Mouse (Mus musculus): ENCODE measurements around the gene Fbp2. TPM values are rescaled to one million over a fixed set of nuclear protein-coding genes. Genes with fewer than 3 reads are reported as not detected.

Gene Fbp2
- polyA plus RNA-seq, 1 experiment, result 35.3 TPM

DNA sequence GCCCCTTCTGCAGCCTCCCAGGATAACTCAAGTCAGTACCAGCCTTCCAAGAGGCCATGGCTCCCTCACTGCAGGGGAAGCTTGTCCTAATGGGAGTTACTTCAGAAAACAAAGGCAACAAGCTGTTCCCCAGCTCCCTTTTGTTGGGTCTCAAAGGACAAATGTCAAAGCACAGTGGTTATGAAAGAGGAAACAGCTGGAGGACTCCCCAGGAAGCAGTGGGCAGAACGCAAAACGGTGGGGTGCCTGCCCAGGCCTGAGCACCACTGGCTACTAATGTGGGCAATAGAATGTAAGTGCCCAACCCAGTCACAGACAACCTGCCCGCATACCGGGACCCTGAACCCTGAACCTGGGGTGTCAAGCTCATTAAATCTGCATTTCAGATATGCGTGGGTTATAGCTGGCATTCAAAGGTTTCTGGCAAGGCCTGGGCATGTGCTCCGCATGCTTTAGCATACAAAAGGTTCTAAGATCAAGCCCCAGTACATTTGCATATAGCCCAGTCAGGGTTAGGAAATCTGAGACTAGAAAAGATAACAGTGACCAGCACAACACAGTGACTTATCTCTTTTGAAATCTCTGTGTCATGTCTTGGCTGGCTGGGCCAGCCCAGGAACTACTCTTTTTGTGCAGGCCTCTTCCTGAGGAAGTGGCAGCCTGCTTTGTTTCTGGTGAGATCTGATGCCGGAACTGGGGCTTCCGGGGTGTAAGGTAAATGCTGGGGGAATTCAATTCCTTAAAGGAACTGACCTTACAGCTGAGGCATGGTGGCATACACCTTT lies 21.8 kb upstream of the Fbp2 start:
- Histone ChIP-seq H3K27ac (ENCODE audit: insufficient read depth, low read depth, low read length) (0 out of 2 replicates have a peak overlapping the region, but pooled peaks have one; percentile 31), H3K4me1 (ENCODE audit: control insufficient read depth, insufficient read depth, low read length) (peaks cover 39% of the 10 kb centered on the region; the same call in 1 of the 2 replicates), H3K36me3 (ENCODE audit: control insufficient read depth, insufficient read depth, low read length) (no peaks in the 10 kb centered on the region; the same call in 1 of the 2 replicates), H3K27me3 (replicated peaks; ENCODE audit: control insufficient read depth, insufficient read depth, low read length) (no peaks in the 10 kb centered on the region), H3K4me3 (ENCODE audit: insufficient read depth, low read depth, low read length) (no peak overlapping the region)
- TF ChIP-seq CTCF (conservative IDR thresholded peaks at IDR 0.05; ENCODE audit: insufficient read depth, insufficient read length, low read depth, low read length), result no peak
- TF ChIP-seq POLR2A (IDR thresholded peaks at IDR 0.05; ENCODE audit: low read depth, low read length), result no peak
- DNase-seq, result peak; percentile 41
- 34% methylated on average over 8 of the region's 8 CpGs for WGBS

DNA sequence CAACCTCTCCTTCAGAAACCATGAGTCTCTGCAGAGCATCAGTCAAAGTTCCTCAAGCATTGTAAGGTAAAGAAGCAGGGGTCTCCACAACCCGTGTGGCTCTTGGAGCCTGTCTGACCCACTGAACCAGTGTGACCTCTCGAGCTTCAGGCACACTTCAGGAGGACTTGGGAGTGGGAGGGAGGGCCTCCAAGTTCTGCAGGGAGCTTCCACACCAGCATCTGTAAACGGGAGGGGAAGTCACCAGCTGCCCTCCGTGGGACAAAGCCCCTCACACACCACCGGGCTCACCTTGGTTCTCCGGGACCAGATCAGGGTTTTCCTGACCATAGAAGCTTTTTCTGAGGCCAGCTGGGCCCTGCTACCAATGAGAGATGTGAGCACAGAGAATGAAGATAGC lies 21.2 kb upstream of the Fbp2 start:
- no peaks in the 10 kb centered on the region; the same call in 1 of the 2 replicates for H3K36me3 ChIP-seq (ENCODE audit: control insufficient read depth, insufficient read depth, low read length)
- H3K4me3 ChIP-seq (ENCODE audit: insufficient read depth, low read depth, low read length), result no peak overlapping the region
- no peak for TF ChIP-seq CTCF (conservative IDR thresholded peaks at IDR 0.05; ENCODE audit: insufficient read depth, insufficient read length, low read depth, low read length)
- TF ChIP-seq POLR2A (IDR thresholded peaks at IDR 0.05; ENCODE audit: low read depth, low read length), result no peak
- H3K27ac ChIP-seq (ENCODE audit: insufficient read depth, low read depth, low read length), result no peak overlapping the region
- no peaks in the 10 kb centered on the region for H3K27me3 ChIP-seq (replicated peaks; ENCODE audit: control insufficient read depth, insufficient read depth, low read length)
- DNase-seq, result no peak
- H3K4me1 ChIP-seq (ENCODE audit: control insufficient read depth, insufficient read depth, low read length), result peaks cover 40% of the 10 kb centered on the region; the same call in 1 of the 2 replicates
- 35% methylated on average over 6 of the region's 6 CpGs for WGBS

DNA sequence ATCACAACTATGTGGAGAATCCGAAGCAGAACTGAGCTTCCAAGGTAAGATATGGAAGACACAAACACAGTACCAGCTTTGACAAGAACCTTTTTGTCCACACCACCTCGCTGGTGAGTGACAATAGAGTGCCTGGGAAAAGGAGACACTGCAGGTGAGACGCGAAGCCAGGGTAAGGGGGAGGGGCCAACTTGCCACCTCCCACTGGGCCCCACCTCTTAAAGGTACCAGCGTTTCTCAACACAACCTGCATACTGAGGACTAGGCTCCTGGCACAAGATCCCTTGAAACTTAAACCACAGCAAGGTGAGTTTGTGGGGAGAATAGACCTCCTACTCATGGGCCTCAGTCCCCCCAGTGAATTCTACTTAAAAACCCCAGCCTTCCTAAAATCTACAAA lies 19.0 kb upstream of the Fbp2 start:
- WGBS, result 16% methylated on average over 5 of the region's 5 CpGs
- H3K4me1 ChIP-seq (ENCODE audit: control insufficient read depth, insufficient read depth, low read length), result peaks cover 31% of the 10 kb centered on the region; the same call in 1 of the 2 replicates

DNA sequence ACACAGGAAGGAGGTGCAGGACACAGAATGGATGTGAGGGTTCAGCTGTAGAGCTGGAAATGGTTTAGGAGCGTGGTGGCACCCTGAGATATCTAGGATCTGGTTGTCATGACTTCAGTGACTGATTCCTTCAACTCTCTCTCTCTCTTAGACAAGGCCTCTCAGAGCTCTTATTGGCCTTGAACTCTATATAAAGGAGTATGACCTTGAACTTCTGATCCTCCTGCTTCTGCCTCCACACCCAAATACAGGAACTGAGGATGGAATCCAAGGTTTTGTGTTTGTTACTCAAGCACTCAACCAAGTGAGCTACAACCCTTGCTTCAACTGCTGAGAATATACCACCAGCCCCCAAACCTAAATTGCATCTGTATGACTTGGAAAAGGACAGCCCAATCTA lies 17.9 kb upstream of the Fbp2 start:
- H3K36me3 ChIP-seq (ENCODE audit: control insufficient read depth, insufficient read depth, low read length), result no peaks in the 10 kb centered on the region; the same call in 1 of the 2 replicates
- H3K27me3 ChIP-seq (replicated peaks; ENCODE audit: control insufficient read depth, insufficient read depth, low read length), result no peaks in the 10 kb centered on the region
- 92% methylated on average over 1 of the region's 1 CpGs for WGBS
- H3K4me1 ChIP-seq (ENCODE audit: control insufficient read depth, insufficient read depth, low read length), result peaks cover 31% of the 10 kb centered on the region; the same call in 1 of the 2 replicates
- no peak for DNase-seq
- TF ChIP-seq CTCF (conservative IDR thresholded peaks at IDR 0.05; ENCODE audit: insufficient read depth, insufficient read length, low read depth, low read length) (no peak), POLR2A (IDR thresholded peaks at IDR 0.05; ENCODE audit: low read depth, low read length) (no peak)
- H3K27ac ChIP-seq (ENCODE audit: insufficient read depth, low read depth, low read length), result no peak overlapping the region
- no peak overlapping the region for H3K4me3 ChIP-seq (ENCODE audit: insufficient read depth, low read depth, low read length)

More for the DNA sequence above, 19.0 kb upstream of the Fbp2 start:
- Histone ChIP-seq H3K27ac (ENCODE audit: insufficient read depth, low read depth, low read length) (no peak overlapping the region), H3K4me3 (ENCODE audit: insufficient read depth, low read depth, low read length) (no peak overlapping the region), H3K36me3 (ENCODE audit: control insufficient read depth, insufficient read depth, low read length) (no peaks in the 10 kb centered on the region; the same call in 1 of the 2 replicates), H3K27me3 (replicated peaks; ENCODE audit: control insufficient read depth, insufficient read depth, low read length) (no peaks in the 10 kb centered on the region)
- peak; percentile 65 for DNase-seq
- TF ChIP-seq CTCF (conservative IDR thresholded peaks at IDR 0.05; ENCODE audit: insufficient read depth, insufficient read length, low read depth, low read length) (no peak), POLR2A (IDR thresholded peaks at IDR 0.05; ENCODE audit: low read depth, low read length) (no peak)

DNA sequence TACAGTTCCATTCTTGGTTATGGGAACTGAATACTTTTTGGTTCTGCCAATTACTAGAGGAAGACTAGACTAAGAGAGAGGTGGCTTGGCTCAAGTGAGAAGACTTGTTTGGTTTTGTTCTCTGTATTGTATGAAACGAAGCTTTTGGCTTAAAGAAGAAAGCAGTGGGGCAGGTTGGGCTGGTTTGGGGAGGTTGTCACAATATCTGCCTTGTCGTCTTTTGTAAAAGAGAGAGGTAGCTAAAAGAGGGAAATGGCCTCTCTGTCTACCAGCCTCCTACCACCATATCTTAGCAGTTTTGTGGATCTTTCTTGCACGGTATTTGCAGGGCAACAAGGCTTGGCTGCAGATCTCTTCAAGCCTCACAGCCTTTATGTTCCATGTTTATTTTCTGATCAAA lies 14.0 kb upstream of the Fbp2 start:
- no peak for DNase-seq
- Histone ChIP-seq H3K36me3 (ENCODE audit: control insufficient read depth, insufficient read depth, low read length) (peaks cover 3% of the 10 kb centered on the region; the same call in 1 of the 2 replicates), H3K4me3 (ENCODE audit: insufficient read depth, low read depth, low read length) (no peak overlapping the region), H3K27me3 (replicated peaks; ENCODE audit: control insufficient read depth, insufficient read depth, low read length) (no peaks in the 10 kb centered on the region), H3K27ac (ENCODE audit: insufficient read depth, low read depth, low read length) (no peak overlapping the region; the same call in 1 of the 2 replicates), H3K4me1 (ENCODE audit: control insufficient read depth, insufficient read depth, low read length) (peaks cover 19% of the 10 kb centered on the region; the same call in 1 of the 2 replicates)
- TF ChIP-seq CTCF (conservative IDR thresholded peaks at IDR 0.05; ENCODE audit: insufficient read depth, insufficient read length, low read depth, low read length) (no peak), POLR2A (IDR thresholded peaks at IDR 0.05; ENCODE audit: low read depth, low read length) (no peak)
- 65% methylated on average over 3 of the region's 3 CpGs for WGBS

DNA sequence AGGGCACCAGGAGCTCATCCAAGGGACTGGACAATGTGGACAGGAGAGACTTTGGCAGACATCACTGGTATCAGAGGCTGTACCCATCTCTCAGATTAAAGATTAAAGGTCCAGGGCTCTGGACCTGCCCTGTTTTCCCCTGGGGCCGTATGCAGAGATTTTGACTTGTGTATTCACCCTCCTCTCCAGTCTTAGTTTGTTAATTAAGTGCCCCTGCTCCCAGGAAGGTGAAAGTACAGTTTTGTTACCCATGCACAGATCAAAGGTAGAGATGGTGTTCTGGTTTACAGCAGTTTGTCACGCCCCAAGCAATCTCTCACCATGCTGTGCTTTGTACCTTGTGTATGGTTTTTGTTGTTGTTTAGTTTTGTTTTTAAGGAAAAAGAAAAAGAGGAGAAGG lies 12.4 kb upstream of the Fbp2 start:
- Histone ChIP-seq H3K4me1 (ENCODE audit: control insufficient read depth, insufficient read depth, low read length) (peaks cover 15% of the 10 kb centered on the region; the same call in 1 of the 2 replicates), H3K4me3 (ENCODE audit: insufficient read depth, low read depth, low read length) (no peak overlapping the region), H3K27ac (ENCODE audit: insufficient read depth, low read depth, low read length) (peak overlapping the region; percentile 65), H3K36me3 (ENCODE audit: control insufficient read depth, insufficient read depth, low read length) (peaks cover 3% of the 10 kb centered on the region; the same call in 1 of the 2 replicates), H3K27me3 (replicated peaks; ENCODE audit: control insufficient read depth, insufficient read depth, low read length) (no peaks in the 10 kb centered on the region)
- 52% methylated on average over 2 of the region's 2 CpGs for WGBS
- DNase-seq, result peak; percentile 82
- TF ChIP-seq POLR2A (IDR thresholded peaks at IDR 0.05; ENCODE audit: low read depth, low read length), result no peak
- TF ChIP-seq CTCF (conservative IDR thresholded peaks at IDR 0.05; ENCODE audit: insufficient read depth, insufficient read length, low read depth, low read length), result no peak

DNA sequence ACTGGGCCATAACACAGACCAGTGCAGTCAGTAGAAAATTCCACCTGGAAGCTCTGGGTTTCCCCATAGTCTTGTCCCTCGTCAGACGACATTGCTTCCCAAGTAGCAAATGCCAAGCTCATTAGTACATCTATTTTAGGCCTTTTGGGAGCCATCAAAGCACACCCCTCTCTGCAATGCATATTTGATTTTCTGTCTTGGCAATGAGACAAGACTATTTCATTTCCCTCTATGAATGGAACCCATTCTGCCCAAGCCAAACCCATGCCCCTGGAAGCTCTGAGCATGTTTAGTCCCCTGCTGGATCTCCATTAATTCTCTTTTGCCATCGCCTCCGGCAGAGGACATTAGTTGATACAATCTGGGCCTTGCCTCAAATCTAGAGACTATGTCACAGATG lies 8.6 kb upstream of the Fbp2 start:
- no peaks in the 10 kb centered on the region for H3K27me3 ChIP-seq (replicated peaks; ENCODE audit: control insufficient read depth, insufficient read depth, low read length)
- 67% methylated on average over 4 of the region's 4 CpGs for WGBS
- peaks cover 3% of the 10 kb centered on the region; the same call in 1 of the 2 replicates for H3K36me3 ChIP-seq (ENCODE audit: control insufficient read depth, insufficient read depth, low read length)
- peak; percentile 13 for DNase-seq
- peaks cover 12% of the 10 kb centered on the region; the same call in 1 of the 2 replicates for H3K4me1 ChIP-seq (ENCODE audit: control insufficient read depth, insufficient read depth, low read length)
- H3K4me3 ChIP-seq (ENCODE audit: insufficient read depth, low read depth, low read length), result no peak overlapping the region
- no peak overlapping the region for H3K27ac ChIP-seq (ENCODE audit: insufficient read depth, low read depth, low read length)
- TF ChIP-seq CTCF (conservative IDR thresholded peaks at IDR 0.05; ENCODE audit: insufficient read depth, insufficient read length, low read depth, low read length) (no peak), POLR2A (IDR thresholded peaks at IDR 0.05; ENCODE audit: low read depth, low read length) (no peak)

Data from kidney, adult 2 months (tissue).